Mouse (Mus musculus) ES-E14 (cell line): ENCODE results near the gene Cln5. TPM values are rescaled to one million over a fixed set of nuclear protein-coding genes. Genes with fewer than 3 reads are reported as not detected.

Source experiments
- DNase-seq: peaks from one replicate; pipeline ENCODE4 v3.0.0-alpha.2; 2013; ENCODE audit warnings: low read depth, low spot score
- H3K27ac ChIP-seq: 2 replicates; pipeline ENCODE4 v1.5.1; 2012; ENCODE audit warnings: low read depth, mild to moderate bottlenecking, low read length, moderate library complexity, mixed read lengths; ENCODE audit not compliant: poor library complexity, insufficient read depth, severe bottlenecking
- H3K36me3 ChIP-seq: 2 replicates; pipeline ENCODE4 v1.6.1; 2012; ENCODE audit warnings: mild to moderate bottlenecking, low read length, moderate library complexity, mixed read lengths; ENCODE audit not compliant: control insufficient read depth, poor library complexity, insufficient read depth, severe bottlenecking
- H3K4me1 ChIP-seq, 2 experiments: fragments of 150-350 bp in 1 of 2; sonication (generic) in 1 of 2; 2 replicates each; pipeline ENCODE4 v1.6.1; 2012; ENCODE audit warnings: low read length in 2 of 2, mild to moderate bottlenecking in 1 of 2, mixed read lengths in 1 of 2; ENCODE audit not compliant: control insufficient read depth in 2 of 2, insufficient read depth in 2 of 2, poor library complexity in 1 of 2
- H3K4me3 ChIP-seq, 2 experiments: fragments of 150-350 bp in 1 of 2; sonication (generic) in 1 of 2; 2 replicates each; pipeline ENCODE4 v1.5.1; 2012; ENCODE audit warnings: low read length in 2 of 2, low read depth in 1 of 2, mild to moderate bottlenecking in 1 of 2, mixed read lengths in 1 of 2; ENCODE audit not compliant: insufficient read depth in 1 of 2, poor library complexity in 1 of 2, severe bottlenecking in 1 of 2
- H3K9ac ChIP-seq: 2 replicates; pipeline ENCODE4 v1.6.1; 2012; ENCODE audit warnings: low read depth, mild to moderate bottlenecking, low read length, mixed read lengths; ENCODE audit not compliant: poor library complexity, insufficient read depth, severe bottlenecking
- H3K9me3 ChIP-seq: fragments of 150-350 bp; sonication (generic); 2 replicates; pipeline ENCODE4 v1.6.1; 2012; ENCODE audit warnings: low read depth, mild to moderate bottlenecking, low read length; ENCODE audit not compliant: control insufficient read depth, insufficient read depth
- CHD2 ChIP-seq: IDR thresholded peaks from 2 replicates; pipeline ENCODE4 v1.6.1; 2014; ENCODE audit warnings: mild to moderate bottlenecking, low read depth, low read length, inconsistent platforms
- HCFC1 ChIP-seq: IDR thresholded peaks from 2 replicates; pipeline ENCODE4 v1.6.1; 2012; ENCODE audit warnings: low read length, inconsistent platforms, borderline replicate concordance; ENCODE audit not compliant: insufficient read depth
- MAFK ChIP-seq: IDR thresholded peaks from 2 replicates; pipeline ENCODE4 v1.6.1; 2014; ENCODE audit warnings: mild to moderate bottlenecking, low read depth, low read length, inconsistent platforms; ENCODE audit not compliant: insufficient read depth
- ZC3H11A ChIP-seq: IDR thresholded peaks from 2 replicates; pipeline ENCODE4 v1.6.1; 2012; ENCODE audit warnings: low read depth, mild to moderate bottlenecking, inconsistent platforms, low read length, borderline replicate concordance
- ZNF384 ChIP-seq: IDR thresholded peaks from 2 replicates; pipeline ENCODE4 v1.6.1; 2012; ENCODE audit warnings: low read depth, low read length, inconsistent platforms
- in situ Hi-C, 2 experiments: fragments of 600-800 bp; cut with MboI; formaldehyde crosslinking; loops; one replicate each; pipeline ENCODE4 v1.15.1; 2025; ENCODE audit warnings: low sequenced_read_pairs in 2 of 2, inconsistent platforms in 1 of 2; ENCODE audit not compliant: unreplicated experiment in 2 of 2
- total RNA-seq: library from RNA; depleted of rRNA; stranded (reverse); fragments of 300-350 nt; gene quantifications from 2 replicates; pipeline ENCODE4 v1.2.3, GENCODE M21; 2012

Cln5 gene
- total RNA-seq, 1 experiment, result 12.0 TPM

GRCm38 (mm10) chr14:103046677-103047076, 23.3 kb upstream of the Cln5 start, which contains the start of gene Acod1:
Gene Acod1 (plus strand): TSS chr14:103046977.
- Histone ChIP-seq H3K27ac (no peak within 1 kb of the TSS), H3K36me3 (no peaks in the 10 kb centered on the region), H3K9me3 (no peaks in the 10 kb centered on the region), H3K4me1 (no peaks in the 10 kb centered on the region), H3K4me3 (no peak within 1 kb of the TSS), H3K9ac (no peak within 1 kb of the TSS)
- TF ChIP-seq HCFC1 (no peak), CHD2 (no peak), MAFK (no peak), ZNF384 (no peak), ZC3H11A (no peak)
- in situ Hi-C loops, result no loop called here
- DNase-seq, result no peak

GRCm38 (mm10) chr14:103048292-103049086, 21.5 kb upstream of the Cln5 start:
- Histone ChIP-seq H3K9me3 (no peaks in the 10 kb centered on the region), H3K4me1 (no peaks in the 10 kb centered on the region), H3K4me3 (no peak overlapping the region), H3K9ac (no peak overlapping the region), H3K36me3 (no peaks in the 10 kb centered on the region), H3K27ac (no peak overlapping the region)
- TF ChIP-seq ZC3H11A (no peak), CHD2 (no peak), HCFC1 (no peak), ZNF384 (no peak), MAFK (no peak)
- in situ Hi-C loops, result no loop called here
- no peak for DNase-seq

GRCm38 (mm10) chr14:103051159-103051769, 18.8 kb upstream of the Cln5 start:
- in situ Hi-C loops, result no loop called here
- H3K4me1 ChIP-seq, result no peaks in the 10 kb centered on the region
- DNase-seq, result peak; percentile 76
- TF ChIP-seq ZC3H11A (peak; percentile 36; the same call in 1 of the 2 replicates), ZNF384 (0 out of 2 replicates have a peak, but pooled peaks have one; percentile 13), MAFK (no peak), CHD2 (no peak), HCFC1 (no peak)
- H3K27ac ChIP-seq, result no peak overlapping the region
- no peaks in the 10 kb centered on the region for H3K9me3 ChIP-seq
- H3K9ac ChIP-seq, result no peak overlapping the region
- H3K4me3 ChIP-seq, result no peak overlapping the region
- no peaks in the 10 kb centered on the region for H3K36me3 ChIP-seq

DNA sequence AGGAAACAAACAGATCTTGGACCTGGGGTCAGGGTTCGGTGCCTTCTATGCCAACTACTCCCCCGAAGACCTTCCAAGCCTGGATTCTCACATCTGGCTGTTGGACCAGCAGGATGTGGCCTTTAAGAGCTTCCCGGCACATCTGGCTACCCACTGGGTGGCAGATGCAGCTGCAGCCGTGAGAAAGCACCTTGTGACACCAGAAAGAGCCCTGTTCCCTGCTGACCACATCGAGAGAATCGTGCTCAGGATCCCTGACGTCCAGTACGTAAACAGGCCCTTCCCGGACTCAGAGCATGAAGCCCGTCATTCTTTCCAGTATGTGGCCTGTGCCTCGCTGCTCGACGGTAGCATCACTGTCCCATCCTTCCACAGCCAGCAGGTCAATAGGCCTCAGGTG, 15.3 kb upstream of the Cln5 start:
- in situ Hi-C loops, result no loop called here
- Histone ChIP-seq H3K27ac (no peak overlapping the region), H3K36me3 (no peaks in the 10 kb centered on the region), H3K4me3 (no peak overlapping the region), H3K9me3 (no peaks in the 10 kb centered on the region), H3K4me1 (peaks cover 0 to 3% of the 10 kb centered on the region in 2 experiments; a peak in 2 of 4 replicates), H3K9ac (no peak overlapping the region)
- TF ChIP-seq CHD2, result no peak
- no peak for TF ChIP-seq MAFK
- no peak for TF ChIP-seq HCFC1
- TF ChIP-seq ZNF384, result no peak
- no peak for TF ChIP-seq ZC3H11A
- no peak for DNase-seq
